Mouse (Mus musculus): ENCODE measurements at regions not wholly inside any gene's neighbourhood (a gene's known extent, or its start where the extent isn't known, plus 50 kb on each side); places are given as distances from the start of the nearest gene placed in this dataset.

DNA sequence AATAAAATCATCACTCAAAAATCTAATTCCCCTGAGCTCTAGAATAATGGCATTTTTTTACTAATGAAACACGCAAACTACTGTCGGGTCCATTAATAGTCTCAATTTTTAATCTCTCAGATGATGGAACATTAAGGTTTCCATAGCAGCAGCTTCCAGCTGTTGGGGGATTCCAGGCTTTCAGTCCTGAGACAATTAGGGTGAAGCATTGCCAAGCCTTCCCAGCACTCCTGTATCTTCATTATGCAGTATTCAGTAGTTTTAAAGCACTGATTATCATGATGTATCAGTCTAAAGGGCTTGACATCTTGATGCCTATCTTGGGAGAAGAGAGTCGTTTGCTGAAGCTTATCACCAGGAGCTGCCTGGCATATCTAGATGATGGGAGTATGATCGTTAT lies 178.6 kb downstream of the Tpbg start:
- TF ChIP-seq CTCF (IDR thresholded peaks at IDR 0.05; ENCODE audit: extremely low read depth, insufficient read depth, low read length) = no peak
- TF ChIP-seq POLR2A (IDR thresholded peaks at IDR 0.05; ENCODE audit: extremely low read depth, insufficient read depth, low read length) = no peak
